Mouse (Mus musculus): ENCODE data around the gene Cnn3. TPM values are rescaled to one million over a fixed set of nuclear protein-coding genes. Genes with fewer than 3 reads are reported as not detected.
A peak's percentile ranks its signal among the peaks of the same experiment; 100 is the strongest.

Cnn3 gene
- polyA plus RNA-seq, 1 experiment from 2014 or later: 858 TPM

- H3K4me2 ChIP-seq: no peak overlapping the region
- ATAC-seq (ENCODE audit: insufficient number of reproducible peaks, insufficient read depth, low FRiP score, low TSS enrichment, low read depth): no peak
- no peaks in the 10 kb centered on the region for H3K9me3 ChIP-seq
- WGBS: 79% methylated on average over 14 of the region's 14 CpGs
- H3K9ac ChIP-seq (replicated peaks): no peak overlapping the region
- peaks cover 79% of the 10 kb centered on the region for H3K36me3 ChIP-seq
- H3K4me3 ChIP-seq (replicated peaks): no peak overlapping the region
- no peaks in the 10 kb centered on the region for H3K27me3 ChIP-seq
- no peak overlapping the region for H3K27ac ChIP-seq
- H3K4me1 ChIP-seq (replicated peaks): peaks cover 5% of the 10 kb centered on the region
Observed at GRCm38 (mm10) chr3:121458545-121459492, 32.5 kb downstream of the Cnn3 start.

GRCm38 (mm10) chr3:121460473-121461193, 34.3 kb downstream of the Cnn3 start:
- WGBS: 88% methylated on average over 16 of the region's 16 CpGs
- H3K9me3 ChIP-seq: no peaks in the 10 kb centered on the region
- H3K4me2 ChIP-seq: no peak overlapping the region
- H3K4me3 ChIP-seq (replicated peaks): no peak overlapping the region
- no peak overlapping the region for H3K9ac ChIP-seq (replicated peaks)
- peaks cover 8% of the 10 kb centered on the region for H3K4me1 ChIP-seq (replicated peaks)
- H3K27ac ChIP-seq: peak overlapping the region; percentile 29; the same call in 1 of the 2 replicates
- ATAC-seq (ENCODE audit: insufficient number of reproducible peaks, insufficient read depth, low FRiP score, low TSS enrichment, low read depth): no peak
- H3K27me3 ChIP-seq: no peaks in the 10 kb centered on the region
- H3K36me3 ChIP-seq: peaks cover 60% of the 10 kb centered on the region

- Histone ChIP-seq H3K36me3 (peaks cover 52% of the 10 kb centered on the region), H3K27me3 (no peaks in the 10 kb centered on the region), H3K27ac (no peak overlapping the region), H3K4me1 (replicated peaks) (peaks cover 13% of the 10 kb centered on the region), H3K4me3 (replicated peaks) (no peak overlapping the region), H3K9me3 (no peaks in the 10 kb centered on the region), H3K9ac (replicated peaks) (no peak overlapping the region), H3K4me2 (no peak overlapping the region)
- WGBS: 93% methylated on average over 13 of the region's 13 CpGs
- ATAC-seq (ENCODE audit: insufficient number of reproducible peaks, insufficient read depth, low FRiP score, low TSS enrichment, low read depth): no peak
Observed at GRCm38 (mm10) chr3:121461477-121461876, 35.2 kb downstream of the Cnn3 start.

GRCm38 (mm10) chr3:121462782-121463181, 36.5 kb downstream of the Cnn3 start:
- Histone ChIP-seq H3K9me3 (no peaks in the 10 kb centered on the region), H3K4me3 (replicated peaks) (no peak overlapping the region), H3K4me2 (no peak overlapping the region), H3K4me1 (replicated peaks) (peaks cover 13% of the 10 kb centered on the region), H3K27ac (no peak overlapping the region), H3K36me3 (peaks cover 39% of the 10 kb centered on the region), H3K27me3 (no peaks in the 10 kb centered on the region), H3K9ac (replicated peaks) (no peak overlapping the region)
- no peak for ATAC-seq (ENCODE audit: insufficient number of reproducible peaks, insufficient read depth, low FRiP score, low TSS enrichment, low read depth)
- 79% methylated on average over 3 of the region's 3 CpGs for WGBS

GRCm38 (mm10) chr3:121464733-121465305, 38.5 kb downstream of the Cnn3 start:
- ATAC-seq (ENCODE audit: insufficient number of reproducible peaks, insufficient read depth, low FRiP score, low TSS enrichment, low read depth): no peak
- no peaks in the 10 kb centered on the region for H3K27me3 ChIP-seq
- H3K4me1 ChIP-seq (replicated peaks): peaks cover 30% of the 10 kb centered on the region
- H3K36me3 ChIP-seq: peaks cover 20% of the 10 kb centered on the region
- no peak overlapping the region for H3K4me2 ChIP-seq
- no peaks in the 10 kb centered on the region for H3K9me3 ChIP-seq
- peak overlapping the region; percentile 62 for H3K27ac ChIP-seq
- no peak overlapping the region for H3K4me3 ChIP-seq (replicated peaks)
- H3K9ac ChIP-seq (replicated peaks): no peak overlapping the region
- 75% methylated on average over 7 of the region's 7 CpGs for WGBS

- no peak overlapping the region for H3K4me3 ChIP-seq (replicated peaks)
- peaks cover 32% of the 10 kb centered on the region for H3K4me1 ChIP-seq (replicated peaks)
- no peak for ATAC-seq (ENCODE audit: insufficient number of reproducible peaks, insufficient read depth, low FRiP score, low TSS enrichment, low read depth)
- no peak overlapping the region for H3K27ac ChIP-seq
- H3K9me3 ChIP-seq: no peaks in the 10 kb centered on the region
- H3K36me3 ChIP-seq: peaks cover 10% of the 10 kb centered on the region
- 65% methylated on average over 10 of the region's 10 CpGs for WGBS
- no peak overlapping the region for H3K4me2 ChIP-seq
- no peak overlapping the region for H3K9ac ChIP-seq (replicated peaks)
- no peaks in the 10 kb centered on the region for H3K27me3 ChIP-seq
Observed at GRCm38 (mm10) chr3:121465795-121466194, 39.5 kb downstream of the Cnn3 start.

GRCm38 (mm10) chr3:121467094-121467552, 40.8 kb downstream of the Cnn3 start:
- no peaks in the 10 kb centered on the region for H3K9me3 ChIP-seq
- H3K4me2 ChIP-seq: no peak overlapping the region
- H3K27ac ChIP-seq: no peak overlapping the region
- WGBS: 77% methylated on average over 10 of the region's 10 CpGs
- H3K4me3 ChIP-seq (replicated peaks): no peak overlapping the region
- H3K27me3 ChIP-seq: no peaks in the 10 kb centered on the region
- no peaks in the 10 kb centered on the region for H3K36me3 ChIP-seq
- no peak overlapping the region for H3K9ac ChIP-seq (replicated peaks)
- ATAC-seq (ENCODE audit: insufficient number of reproducible peaks, insufficient read depth, low FRiP score, low TSS enrichment, low read depth): no peak
- peaks cover 32% of the 10 kb centered on the region for H3K4me1 ChIP-seq (replicated peaks)

GRCm38 (mm10) chr3:121468136-121468535, 41.8 kb downstream of the Cnn3 start:
- Histone ChIP-seq H3K9ac (replicated peaks) (no peak overlapping the region), H3K27me3 (no peaks in the 10 kb centered on the region), H3K9me3 (no peaks in the 10 kb centered on the region), H3K4me2 (no peak overlapping the region), H3K36me3 (no peaks in the 10 kb centered on the region), H3K27ac (peak overlapping the region; percentile 92; the same call in 1 of the 2 replicates), H3K4me1 (replicated peaks) (peaks cover 27% of the 10 kb centered on the region), H3K4me3 (replicated peaks) (no peak overlapping the region)
- 22% methylated on average over 1 of the region's 2 CpGs for WGBS
- ATAC-seq (ENCODE audit: insufficient number of reproducible peaks, insufficient read depth, low FRiP score, low TSS enrichment, low read depth): no peak

- Histone ChIP-seq H3K4me1 (replicated peaks) (peaks cover 27% of the 10 kb centered on the region), H3K9me3 (no peaks in the 10 kb centered on the region), H3K9ac (replicated peaks) (0 out of 2 replicates have a peak overlapping the region, but pooled peaks have one; percentile 27), H3K4me2 (peak overlapping the region; percentile 44), H3K27me3 (no peaks in the 10 kb centered on the region), H3K36me3 (no peaks in the 10 kb centered on the region), H3K4me3 (replicated peaks) (no peak overlapping the region), H3K27ac (peak overlapping the region; percentile 92)
- ATAC-seq (ENCODE audit: insufficient number of reproducible peaks, insufficient read depth, low FRiP score, low TSS enrichment, low read depth): peak; percentile 84
- 2% methylated on average over 13 of the region's 13 CpGs for WGBS
Observed at GRCm38 (mm10) chr3:121469185-121469975, 43.1 kb downstream of the Cnn3 start.

- Histone ChIP-seq H3K9me3 (no peaks in the 10 kb centered on the region), H3K9ac (replicated peaks) (no peak overlapping the region), H3K27ac (no peak overlapping the region), H3K4me3 (replicated peaks) (no peak overlapping the region), H3K36me3 (no peaks in the 10 kb centered on the region), H3K27me3 (no peaks in the 10 kb centered on the region), H3K4me1 (replicated peaks) (peaks cover 19% of the 10 kb centered on the region), H3K4me2 (no peak overlapping the region)
- 61% methylated on average over 11 of the region's 11 CpGs for WGBS
- ATAC-seq (ENCODE audit: insufficient number of reproducible peaks, insufficient read depth, low FRiP score, low TSS enrichment, low read depth): no peak
Observed at GRCm38 (mm10) chr3:121471703-121472102, 45.4 kb downstream of the Cnn3 start.

Measured in limb, embryonic 12.5 days (tissue).